Mouse (Mus musculus): ENCODE data around the gene Tgfbi. TPM values are rescaled to one million over a fixed set of nuclear protein-coding genes. Genes with fewer than 3 reads are reported as not detected.
A peak's percentile ranks its signal among the peaks of the same experiment; 100 is the strongest.

Gene Tgfbi
- polyA plus RNA-seq, 1 experiment from 2014 or later, result 101 TPM

DNA sequence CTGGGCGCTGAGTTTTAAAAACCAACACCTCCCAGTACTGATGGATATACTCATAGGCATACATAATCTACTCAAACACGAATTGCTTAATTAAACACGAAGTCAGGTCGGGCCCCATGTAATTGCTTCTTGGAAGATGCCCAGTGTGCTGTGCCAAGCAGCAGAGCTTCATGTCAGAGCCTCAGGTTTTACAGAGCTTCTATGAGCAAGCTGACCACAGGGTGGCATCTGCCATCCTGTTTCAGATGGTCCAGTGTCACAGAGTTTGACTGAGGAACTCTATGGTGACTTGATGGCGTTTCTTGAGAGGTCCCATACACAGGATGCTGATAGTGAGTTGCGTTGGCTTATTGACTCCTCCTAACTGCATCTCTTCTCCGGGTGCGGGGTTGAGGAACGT is 6.5 kb downstream of the Tgfbi start:
- Histone ChIP-seq H3K27ac (ENCODE audit: low read depth, low read length) (no peak overlapping the region), H3K9ac (ENCODE audit: low read depth, low read length) (no peak overlapping the region), H3K4me1 (replicated peaks; ENCODE audit: control insufficient read depth, insufficient read depth, low read length) (peaks cover 18% of the 10 kb centered on the region), H3K4me2 (replicated peaks; ENCODE audit: low read depth) (no peak overlapping the region), H3K27me3 (replicated peaks; ENCODE audit: control insufficient read depth, insufficient read depth, low read length) (no peaks in the 10 kb centered on the region), H3K9me3 (ENCODE audit: control insufficient read depth) (no peaks in the 10 kb centered on the region), H3K36me3 (ENCODE audit: control insufficient read depth, insufficient read depth) (0 out of 2 replicates have a peak, but pooled peaks cover 3% of the 10 kb centered on the region), H3K4me3 (ENCODE audit: low read depth, low read length) (no peak overlapping the region)
- WGBS, result 58% methylated on average over 9 of the region's 9 CpGs
- peak; percentile 66 for TF ChIP-seq CTCF (IDR thresholded peaks at IDR 0.05; ENCODE audit: low read depth)
- peak; percentile 19; the same call in 1 of the 2 replicates for ATAC-seq

DNA sequence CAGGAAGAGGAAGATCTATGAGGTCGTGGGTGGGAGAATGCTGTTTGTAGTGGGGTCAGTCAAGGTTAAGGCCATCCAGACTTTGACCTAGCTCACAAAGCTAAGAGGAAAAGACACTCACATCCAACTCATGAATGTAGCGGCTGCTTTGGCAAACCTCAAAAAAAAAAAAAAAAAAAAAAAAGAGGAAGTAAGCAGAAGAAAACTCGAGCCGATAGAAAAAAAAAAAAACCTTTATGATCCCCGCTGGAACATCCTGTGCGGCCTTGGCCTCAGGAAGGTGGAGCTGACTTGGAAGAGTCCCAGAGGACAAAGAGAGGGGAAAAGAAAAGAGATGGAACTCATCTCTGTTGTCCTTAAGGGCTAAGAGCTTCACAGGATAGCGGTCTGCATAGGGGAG is 7.1 kb downstream of the Tgfbi start:
- Histone ChIP-seq H3K4me2 (replicated peaks; ENCODE audit: low read depth) (no peak overlapping the region), H3K4me1 (replicated peaks; ENCODE audit: control insufficient read depth, insufficient read depth, low read length) (peaks cover 18% of the 10 kb centered on the region), H3K9ac (ENCODE audit: low read depth, low read length) (no peak overlapping the region), H3K9me3 (ENCODE audit: control insufficient read depth) (no peaks in the 10 kb centered on the region), H3K4me3 (ENCODE audit: low read depth, low read length) (no peak overlapping the region), H3K27ac (ENCODE audit: low read depth, low read length) (no peak overlapping the region), H3K36me3 (ENCODE audit: control insufficient read depth, insufficient read depth) (0 out of 2 replicates have a peak, but pooled peaks cover 3% of the 10 kb centered on the region), H3K27me3 (replicated peaks; ENCODE audit: control insufficient read depth, insufficient read depth, low read length) (no peaks in the 10 kb centered on the region)
- no peak for TF ChIP-seq CTCF (IDR thresholded peaks at IDR 0.05; ENCODE audit: low read depth)
- ATAC-seq, result peak; percentile 55
- WGBS, result 15% methylated on average over 7 of the region's 7 CpGs

DNA sequence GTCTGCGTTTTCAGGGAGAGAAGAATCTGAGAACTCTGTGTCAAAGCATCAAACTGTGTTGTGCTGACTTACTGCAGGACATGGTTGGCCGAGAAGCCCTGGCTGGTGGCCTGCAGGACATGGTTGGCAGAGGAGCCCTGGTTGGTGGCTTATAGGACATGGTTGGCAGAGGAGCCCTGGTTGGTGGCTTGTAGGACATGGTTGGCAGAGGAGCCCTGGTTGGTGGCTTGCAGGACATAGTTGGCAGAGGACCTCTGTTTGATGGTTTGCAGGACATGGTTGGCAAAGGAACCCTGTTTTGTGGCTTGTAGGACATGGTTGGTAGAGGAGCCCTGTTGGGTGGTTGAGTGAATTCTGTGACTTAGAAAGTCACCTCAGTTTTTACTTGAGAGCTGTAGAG is 7.9 kb downstream of the Tgfbi start:
- no peak overlapping the region for H3K4me3 ChIP-seq (ENCODE audit: low read depth, low read length)

DNA sequence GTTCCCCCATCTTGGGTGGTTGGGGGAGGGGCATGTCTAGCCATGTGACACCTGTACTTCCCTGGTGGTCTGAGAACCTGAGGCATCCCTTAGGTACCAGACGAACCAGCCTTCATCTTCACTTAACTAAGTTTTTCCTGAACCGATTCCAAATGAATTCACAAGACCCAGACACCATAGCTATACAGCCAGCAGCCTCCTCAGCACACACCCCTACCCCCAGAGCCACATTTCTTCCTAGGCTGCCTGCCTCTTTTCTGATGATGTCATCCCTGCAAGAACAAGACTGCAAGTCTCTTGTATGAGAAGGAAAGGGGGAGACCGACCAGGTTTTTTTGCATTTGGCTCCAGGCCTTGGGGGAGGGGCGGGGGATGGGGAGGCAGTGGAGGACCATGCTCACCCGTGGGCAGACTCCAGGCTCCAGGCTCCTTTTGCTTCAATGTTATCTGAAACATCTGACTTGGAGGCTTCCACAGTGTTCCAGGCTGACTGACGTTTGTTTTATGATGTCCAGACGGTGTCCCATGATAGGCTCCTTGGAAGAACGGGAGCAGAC is 13.0 kb downstream of the Tgfbi start:
- Histone ChIP-seq H3K27ac (ENCODE audit: low read depth, low read length) (no peak overlapping the region), H3K4me2 (replicated peaks; ENCODE audit: low read depth) (no peak overlapping the region), H3K4me1 (replicated peaks; ENCODE audit: control insufficient read depth, insufficient read depth, low read length) (no peaks in the 10 kb centered on the region), H3K4me3 (ENCODE audit: low read depth, low read length) (no peak overlapping the region), H3K27me3 (replicated peaks; ENCODE audit: control insufficient read depth, insufficient read depth, low read length) (no peaks in the 10 kb centered on the region), H3K9ac (ENCODE audit: low read depth, low read length) (no peak overlapping the region), H3K9me3 (ENCODE audit: control insufficient read depth) (no peaks in the 10 kb centered on the region), H3K36me3 (ENCODE audit: control insufficient read depth, insufficient read depth) (peaks cover 22% of the 10 kb centered on the region; the same call in 1 of the 2 replicates)
- ATAC-seq, result no peak
- WGBS, result 55% methylated on average over 8 of the region's 8 CpGs
- no peak for TF ChIP-seq CTCF (IDR thresholded peaks at IDR 0.05; ENCODE audit: low read depth)

More for the DNA sequence above, 7.9 kb downstream of the Tgfbi start:
- H3K27me3 ChIP-seq (replicated peaks; ENCODE audit: control insufficient read depth, insufficient read depth, low read length), result no peaks in the 10 kb centered on the region
- TF ChIP-seq CTCF (IDR thresholded peaks at IDR 0.05; ENCODE audit: low read depth), result no peak
- H3K9me3 ChIP-seq (ENCODE audit: control insufficient read depth), result no peaks in the 10 kb centered on the region
- H3K9ac ChIP-seq (ENCODE audit: low read depth, low read length), result no peak overlapping the region
- no peak for ATAC-seq
- 93% methylated on average over 2 of the region's 2 CpGs for WGBS
- H3K36me3 ChIP-seq (ENCODE audit: control insufficient read depth, insufficient read depth), result 0 out of 2 replicates have a peak, but pooled peaks cover 3% of the 10 kb centered on the region
- no peak overlapping the region for H3K4me2 ChIP-seq (replicated peaks; ENCODE audit: low read depth)
- no peak overlapping the region for H3K27ac ChIP-seq (ENCODE audit: low read depth, low read length)
- H3K4me1 ChIP-seq (replicated peaks; ENCODE audit: control insufficient read depth, insufficient read depth, low read length), result peaks cover 13% of the 10 kb centered on the region

DNA sequence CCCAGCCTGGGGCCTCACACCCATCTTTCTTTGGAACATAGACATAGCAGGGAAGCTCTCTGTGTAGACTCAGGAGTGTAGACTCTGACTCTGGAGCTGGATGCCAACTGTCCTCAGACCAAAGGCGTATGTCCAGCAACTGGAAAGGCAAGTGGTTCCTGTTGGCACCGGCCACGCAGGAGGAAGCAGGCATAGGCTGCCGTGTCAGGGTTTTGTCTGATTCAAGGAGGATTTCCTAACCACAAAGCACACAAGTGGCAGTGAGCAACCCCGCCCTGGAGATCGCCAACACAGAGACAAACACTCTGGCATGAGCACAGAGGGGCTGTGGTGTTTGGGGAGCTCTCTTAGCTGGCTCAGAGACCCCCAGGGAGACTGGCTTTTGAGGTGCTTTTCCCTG is 17.2 kb downstream of the Tgfbi start:
- Histone ChIP-seq H3K36me3 (ENCODE audit: control insufficient read depth, insufficient read depth) (peaks cover 34% of the 10 kb centered on the region; the same call in 1 of the 2 replicates), H3K4me3 (ENCODE audit: low read depth, low read length) (no peak overlapping the region), H3K4me2 (replicated peaks; ENCODE audit: low read depth) (no peak overlapping the region), H3K9ac (ENCODE audit: low read depth, low read length) (no peak overlapping the region), H3K27ac (ENCODE audit: low read depth, low read length) (no peak overlapping the region), H3K27me3 (replicated peaks; ENCODE audit: control insufficient read depth, insufficient read depth, low read length) (no peaks in the 10 kb centered on the region), H3K9me3 (ENCODE audit: control insufficient read depth) (no peaks in the 10 kb centered on the region), H3K4me1 (replicated peaks; ENCODE audit: control insufficient read depth, insufficient read depth, low read length) (peaks cover 19% of the 10 kb centered on the region)
- 57% methylated on average over 6 of the region's 6 CpGs for WGBS
- ATAC-seq, result no peak
- TF ChIP-seq CTCF (IDR thresholded peaks at IDR 0.05; ENCODE audit: low read depth), result no peak

DNA sequence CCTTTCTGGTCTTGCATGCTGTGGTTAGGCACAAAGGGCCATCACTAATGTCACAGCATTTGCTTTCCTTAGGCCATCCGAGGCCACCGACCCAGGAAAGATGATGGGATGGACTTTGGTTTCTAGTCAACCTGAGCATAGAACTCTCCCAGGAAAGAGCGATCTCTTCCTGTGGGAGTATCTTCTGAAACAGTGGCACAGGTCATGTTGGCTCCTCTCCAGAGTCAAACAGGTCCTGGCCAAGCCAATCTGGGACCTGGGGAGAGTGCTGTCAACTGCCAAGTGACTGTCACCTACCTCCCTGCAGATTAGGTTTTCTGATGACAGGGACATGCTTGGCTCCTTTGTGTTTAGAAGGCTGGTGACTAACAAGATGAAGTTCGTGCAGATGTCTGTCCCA is 20.8 kb downstream of the Tgfbi start:
- WGBS, result 54% methylated on average over 4 of the region's 4 CpGs
- no peaks in the 10 kb centered on the region for H3K9me3 ChIP-seq (ENCODE audit: control insufficient read depth)
- ATAC-seq, result peak; percentile 55
- peak overlapping the region; percentile 27; the same call in 1 of the 2 replicates for H3K4me2 ChIP-seq (replicated peaks; ENCODE audit: low read depth)
- peak overlapping the region; percentile 64 for H3K27ac ChIP-seq (ENCODE audit: low read depth, low read length)
- no peaks in the 10 kb centered on the region for H3K27me3 ChIP-seq (replicated peaks; ENCODE audit: control insufficient read depth, insufficient read depth, low read length)
- TF ChIP-seq CTCF (IDR thresholded peaks at IDR 0.05; ENCODE audit: low read depth), result no peak
- H3K4me1 ChIP-seq (replicated peaks; ENCODE audit: control insufficient read depth, insufficient read depth, low read length), result peaks cover 26% of the 10 kb centered on the region
- H3K9ac ChIP-seq (ENCODE audit: low read depth, low read length), result no peak overlapping the region
- no peak overlapping the region for H3K4me3 ChIP-seq (ENCODE audit: low read depth, low read length)
- H3K36me3 ChIP-seq (ENCODE audit: control insufficient read depth, insufficient read depth), result peaks cover 41% of the 10 kb centered on the region; the same call in 1 of the 2 replicates
